Mouse (Mus musculus): ENCODE measurements around the gene Pyroxd1.

DNA sequence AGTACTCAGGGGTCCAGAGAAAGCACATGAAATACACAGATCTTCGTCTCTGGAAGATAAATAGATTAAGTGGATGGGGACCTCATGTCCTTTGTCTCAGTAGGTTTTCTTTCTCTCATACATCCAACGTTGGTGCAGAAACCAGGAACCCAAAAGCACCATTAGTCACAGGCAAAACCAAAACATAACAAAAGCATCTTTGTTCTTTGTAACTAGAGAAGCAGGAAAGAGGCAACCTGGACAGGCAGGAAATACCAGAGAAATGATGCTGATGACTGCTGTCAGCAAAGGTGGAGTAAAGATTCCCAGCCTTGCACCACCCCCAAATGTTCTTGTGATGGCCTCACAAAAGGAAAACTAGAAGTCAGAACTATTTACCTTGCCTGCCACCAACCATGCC, 5.9 kb upstream of the Pyroxd1 start:
- TF ChIP-seq CTCF (IDR thresholded peaks at IDR 0.05; ENCODE audit: low read depth, low read length) (no peak), TAL1 (conservative IDR thresholded peaks at IDR 0.05; ENCODE audit: low read depth, low read length) (no peak), POLR2AphosphoS5 (IDR thresholded peaks at IDR 0.05; ENCODE audit: insufficient replicate concordance, low read depth, low read length) (no peak)
